Mouse (Mus musculus): Measurements from ENCODE around the gene Tubg1. TPM values are rescaled to one million over a fixed set of nuclear protein-coding genes. Genes with fewer than 3 reads are reported as not detected.

Tubg1 gene
- polyA plus RNA-seq, 2 experiments: 32.4 to 52.7 TPM

DNA sequence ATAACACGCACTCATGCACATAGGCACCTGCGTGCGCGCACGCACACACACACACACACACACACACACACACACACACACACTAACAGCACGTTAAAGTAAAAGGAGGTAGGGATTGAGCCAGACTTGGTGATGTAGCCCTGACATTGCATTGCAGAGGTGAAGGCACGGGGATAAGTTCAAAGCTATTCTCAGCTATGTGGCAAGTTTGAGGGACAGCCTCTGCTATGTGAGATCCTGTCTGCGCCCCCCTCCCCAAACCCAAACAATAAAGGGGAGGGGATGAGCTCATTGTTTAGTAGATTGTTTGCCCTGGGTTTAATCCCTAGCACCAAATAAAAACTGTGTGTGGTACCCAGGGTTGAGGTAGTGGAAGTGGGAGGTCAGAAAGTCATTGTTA, 21.4 kb downstream of the Tubg1 start:
- no peaks in the 10 kb centered on the region for H3K36me3 ChIP-seq (ENCODE audit: control insufficient read depth, insufficient read depth, low read length)
- no peak for TF ChIP-seq POLR2A (IDR thresholded peaks at IDR 0.05; ENCODE audit: borderline replicate concordance, extremely low read depth, insufficient read depth, insufficient read length)
- H3K9ac ChIP-seq (ENCODE audit: low read depth, low read length, severe bottlenecking): no peak overlapping the region
- no peak for DNase-seq (ENCODE audit: low spot score)
- H3K4me3 ChIP-seq (replicated peaks; ENCODE audit: low read length): no peak overlapping the region
- H3K9me3 ChIP-seq (ENCODE audit: control insufficient read depth, low read length): no peaks in the 10 kb centered on the region
- no peaks in the 10 kb centered on the region for H3K27me3 ChIP-seq (ENCODE audit: control insufficient read depth, insufficient read depth, low read length)
- ATAC-seq (ENCODE audit: low FRiP score, low read depth): no peak
- no peak overlapping the region for H3K4me2 ChIP-seq (replicated peaks; ENCODE audit: low read depth, low read length, severe bottlenecking)
- no peaks in the 10 kb centered on the region for H3K4me1 ChIP-seq (ENCODE audit: control insufficient read depth, insufficient read depth, low read length)
- H3K27ac ChIP-seq (replicated peaks; ENCODE audit: low read depth, low read length): no peak overlapping the region
- WGBS: 79% methylated on average over 8 of the region's 8 CpGs

DNA sequence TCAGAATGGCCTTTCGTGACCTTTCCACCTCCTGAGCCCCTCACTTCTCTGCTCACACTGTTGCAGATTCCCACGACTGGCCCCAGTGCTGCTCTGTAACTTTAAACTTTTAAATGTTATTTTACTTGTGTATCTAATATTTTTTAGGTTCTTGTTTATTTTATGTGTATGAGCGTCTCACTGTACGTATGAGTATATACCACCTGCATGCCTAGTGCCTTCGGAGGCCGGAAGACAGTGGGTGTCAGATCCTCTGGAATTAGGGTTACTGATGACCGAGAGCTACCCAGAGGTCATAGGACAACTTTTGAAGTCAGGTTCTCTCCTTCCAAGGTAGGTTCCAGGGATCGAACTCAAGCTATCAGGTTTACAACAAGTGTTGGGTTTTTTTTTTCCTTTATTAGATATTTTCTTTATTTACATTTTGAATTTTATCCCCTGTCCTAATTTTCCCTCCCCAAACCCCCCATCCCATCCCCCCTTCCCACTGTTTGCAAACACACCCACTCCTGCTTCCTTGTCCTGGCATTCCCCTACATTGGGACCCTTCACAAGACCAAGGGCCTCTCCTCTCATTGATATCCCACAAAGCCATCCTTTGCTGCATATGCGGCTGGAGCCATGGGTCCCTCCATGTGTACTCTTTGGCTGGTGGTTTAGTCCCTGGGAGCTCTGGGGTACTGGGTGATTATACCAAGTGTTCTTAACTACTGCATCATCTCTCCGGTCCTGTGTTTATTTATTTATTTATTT, 22.7 kb downstream of the Tubg1 start:
- DNase-seq (ENCODE audit: low spot score): no peak
- TF ChIP-seq POLR2A (IDR thresholded peaks at IDR 0.05; ENCODE audit: borderline replicate concordance, extremely low read depth, insufficient read depth, insufficient read length): no peak
- no peak overlapping the region for H3K4me2 ChIP-seq (replicated peaks; ENCODE audit: low read depth, low read length, severe bottlenecking)
- no peaks in the 10 kb centered on the region for H3K9me3 ChIP-seq (ENCODE audit: control insufficient read depth, low read length)
- H3K9ac ChIP-seq (ENCODE audit: low read depth, low read length, severe bottlenecking): no peak overlapping the region
- ATAC-seq (ENCODE audit: low FRiP score, low read depth): no peak
- H3K27ac ChIP-seq (replicated peaks; ENCODE audit: low read depth, low read length): no peak overlapping the region
- 86% methylated on average over 10 of the region's 10 CpGs for WGBS
- no peaks in the 10 kb centered on the region for H3K27me3 ChIP-seq (ENCODE audit: control insufficient read depth, insufficient read depth, low read length)
- no peak overlapping the region for H3K4me3 ChIP-seq (replicated peaks; ENCODE audit: low read length)
- H3K4me1 ChIP-seq (ENCODE audit: control insufficient read depth, insufficient read depth, low read length): no peaks in the 10 kb centered on the region
- no peaks in the 10 kb centered on the region for H3K36me3 ChIP-seq (ENCODE audit: control insufficient read depth, insufficient read depth, low read length)

DNA sequence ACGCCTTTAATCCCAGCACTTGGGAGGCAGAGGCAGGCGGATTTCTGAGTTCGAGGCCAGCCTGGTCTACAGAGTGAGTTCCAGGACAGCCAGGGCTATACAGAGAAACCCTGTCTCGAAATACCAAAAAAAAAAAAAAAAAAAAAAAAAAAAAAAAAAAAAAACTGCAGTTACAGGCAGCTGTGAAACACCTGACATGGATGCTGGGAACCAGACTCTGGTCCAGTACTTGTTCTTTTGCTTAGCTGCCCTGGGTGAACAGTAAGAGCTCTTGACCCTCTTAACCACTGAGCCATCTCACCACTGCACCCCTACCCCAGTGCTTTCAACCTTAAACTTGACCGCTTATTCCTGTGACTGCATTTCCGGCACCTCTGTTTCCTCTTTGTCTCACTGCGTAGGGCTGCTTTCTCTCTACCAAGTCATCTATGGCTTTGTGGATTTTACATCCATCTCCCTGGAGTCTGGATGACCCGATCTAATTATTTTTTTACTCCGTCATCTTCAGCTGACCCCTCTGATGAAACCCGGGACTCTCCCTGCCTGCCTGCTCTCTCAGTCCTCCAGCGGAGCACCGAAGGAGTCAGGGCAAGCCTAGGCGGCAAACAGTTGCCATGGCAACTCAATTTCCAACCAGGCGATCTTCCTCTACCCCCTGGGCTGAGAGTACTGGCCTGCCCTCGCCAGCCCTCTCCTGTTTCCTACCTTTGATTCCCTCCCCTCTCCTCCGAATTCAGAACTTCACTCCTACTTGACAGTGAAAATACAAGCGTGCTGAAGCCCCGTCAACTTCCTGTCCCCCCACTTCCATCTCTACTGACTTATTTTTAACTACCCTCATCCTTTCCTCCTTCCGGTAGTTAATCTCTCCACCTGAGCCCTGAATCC, 23.8 kb downstream of the Tubg1 start:
- Histone ChIP-seq H3K27ac (replicated peaks; ENCODE audit: low read depth, low read length) (no peak overlapping the region), H3K4me1 (ENCODE audit: control insufficient read depth, insufficient read depth, low read length) (peaks cover under 1% of the 10 kb centered on the region; the same call in 1 of the 2 replicates), H3K4me3 (replicated peaks; ENCODE audit: low read length) (peak overlapping the region; percentile 1), H3K9me3 (ENCODE audit: control insufficient read depth, low read length) (no peaks in the 10 kb centered on the region), H3K36me3 (ENCODE audit: control insufficient read depth, insufficient read depth, low read length) (no peaks in the 10 kb centered on the region), H3K27me3 (ENCODE audit: control insufficient read depth, insufficient read depth, low read length) (no peaks in the 10 kb centered on the region), H3K9ac (ENCODE audit: low read depth, low read length, severe bottlenecking) (no peak overlapping the region), H3K4me2 (replicated peaks; ENCODE audit: low read depth, low read length, severe bottlenecking) (peak overlapping the region; percentile 39)
- ATAC-seq (ENCODE audit: low FRiP score, low read depth) (no peak; the same call in 1 of the 2 replicates), DNase-seq (ENCODE audit: low spot score) (peak; percentile 49)
- 19% methylated on average over 18 of the region's 19 CpGs for WGBS
- no peak for TF ChIP-seq POLR2A (IDR thresholded peaks at IDR 0.05; ENCODE audit: borderline replicate concordance, extremely low read depth, insufficient read depth, insufficient read length)

DNA sequence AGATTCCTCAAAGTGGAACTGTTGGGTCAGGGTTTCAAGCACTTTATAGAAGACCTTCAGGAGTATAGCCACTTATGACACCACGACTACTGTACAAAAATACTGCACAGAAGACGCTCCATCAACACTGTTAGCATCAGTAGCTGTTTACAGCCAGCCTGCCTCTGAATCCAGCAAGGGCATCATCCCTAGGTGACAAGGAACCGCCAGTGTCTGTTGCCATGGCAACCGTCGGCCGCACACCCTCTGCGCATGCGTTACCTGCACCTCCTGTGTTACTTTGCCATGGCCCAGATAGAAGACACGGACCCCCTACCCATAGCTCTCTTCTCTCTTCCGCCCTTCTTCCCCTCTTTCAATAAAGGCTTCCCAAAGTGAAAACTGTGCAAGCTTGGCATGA, 26.6 kb downstream of the Tubg1 start:
- Histone ChIP-seq H3K27ac (replicated peaks; ENCODE audit: low read depth, low read length) (no peak overlapping the region), H3K27me3 (ENCODE audit: control insufficient read depth, insufficient read depth, low read length) (no peaks in the 10 kb centered on the region), H3K4me2 (replicated peaks; ENCODE audit: low read depth, low read length, severe bottlenecking) (no peak overlapping the region), H3K4me3 (replicated peaks; ENCODE audit: low read length) (no peak overlapping the region), H3K9ac (ENCODE audit: low read depth, low read length, severe bottlenecking) (no peak overlapping the region), H3K9me3 (ENCODE audit: control insufficient read depth, low read length) (no peaks in the 10 kb centered on the region), H3K4me1 (ENCODE audit: control insufficient read depth, insufficient read depth, low read length) (peaks cover 12% of the 10 kb centered on the region), H3K36me3 (ENCODE audit: control insufficient read depth, insufficient read depth, low read length) (no peaks in the 10 kb centered on the region)
- ATAC-seq (ENCODE audit: low FRiP score, low read depth) (no peak), DNase-seq (ENCODE audit: low spot score) (no peak)
- no peak for TF ChIP-seq POLR2A (IDR thresholded peaks at IDR 0.05; ENCODE audit: borderline replicate concordance, extremely low read depth, insufficient read depth, insufficient read length)
- 24% methylated on average over 10 of the region's 10 CpGs for WGBS

DNA sequence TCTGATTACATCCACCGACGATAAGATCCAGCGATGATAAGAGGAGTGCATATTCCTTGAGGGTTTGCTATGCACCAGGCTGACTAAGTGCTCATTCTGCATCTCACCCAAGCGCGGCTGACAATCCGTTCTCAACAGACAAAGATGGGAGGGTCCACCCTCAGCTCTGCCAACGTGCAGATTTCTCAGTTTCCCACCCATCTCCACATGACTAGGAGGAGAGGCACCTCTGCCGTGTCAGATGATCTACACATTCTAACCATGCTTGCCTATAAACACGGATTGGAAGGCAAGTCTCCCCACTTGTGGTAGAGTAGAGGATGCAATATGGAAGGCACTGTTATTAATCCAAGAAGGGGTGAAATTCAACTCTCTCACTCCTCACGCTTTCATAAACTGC, 29.0 kb downstream of the Tubg1 start:
- no peak overlapping the region for H3K4me2 ChIP-seq (replicated peaks; ENCODE audit: low read depth, low read length, severe bottlenecking)

More for the DNA sequence above, 29.0 kb downstream of the Tubg1 start:
- no peak for DNase-seq (ENCODE audit: low spot score)
- Histone ChIP-seq H3K9ac (ENCODE audit: low read depth, low read length, severe bottlenecking) (0 out of 2 replicates have a peak overlapping the region, but pooled peaks have one; percentile 18), H3K27me3 (ENCODE audit: control insufficient read depth, insufficient read depth, low read length) (no peaks in the 10 kb centered on the region), H3K9me3 (ENCODE audit: control insufficient read depth, low read length) (no peaks in the 10 kb centered on the region), H3K27ac (replicated peaks; ENCODE audit: low read depth, low read length) (peak overlapping the region; percentile 81), H3K4me1 (ENCODE audit: control insufficient read depth, insufficient read depth, low read length) (peaks cover 12% of the 10 kb centered on the region), H3K4me3 (replicated peaks; ENCODE audit: low read length) (no peak overlapping the region), H3K36me3 (ENCODE audit: control insufficient read depth, insufficient read depth, low read length) (no peaks in the 10 kb centered on the region)
- no peak for TF ChIP-seq POLR2A (IDR thresholded peaks at IDR 0.05; ENCODE audit: borderline replicate concordance, extremely low read depth, insufficient read depth, insufficient read length)
- no peak for ATAC-seq (ENCODE audit: low FRiP score, low read depth)
- WGBS: 53% methylated on average over 10 of the region's 10 CpGs
